Mouse (Mus musculus) heart, postnatal 4 days (tissue): ENCODE data around the gene Pheta2. TPM values are rescaled to one million over a fixed set of nuclear protein-coding genes. Genes with fewer than 3 reads are reported as not detected.

Source experiments
- DNase-seq: peaks from one replicate; pipeline ENCODE4 v3.0.0; 2021
- total RNA-seq, 2 experiments: library from RNA; stranded (reverse); gene quantifications; 2 replicates each; pipeline ENCODE4 v1.2.3; 2021

Pheta2 gene
- total RNA-seq: 1 to 10 TPM; 3.7 to 4.8 TPM

DNA sequence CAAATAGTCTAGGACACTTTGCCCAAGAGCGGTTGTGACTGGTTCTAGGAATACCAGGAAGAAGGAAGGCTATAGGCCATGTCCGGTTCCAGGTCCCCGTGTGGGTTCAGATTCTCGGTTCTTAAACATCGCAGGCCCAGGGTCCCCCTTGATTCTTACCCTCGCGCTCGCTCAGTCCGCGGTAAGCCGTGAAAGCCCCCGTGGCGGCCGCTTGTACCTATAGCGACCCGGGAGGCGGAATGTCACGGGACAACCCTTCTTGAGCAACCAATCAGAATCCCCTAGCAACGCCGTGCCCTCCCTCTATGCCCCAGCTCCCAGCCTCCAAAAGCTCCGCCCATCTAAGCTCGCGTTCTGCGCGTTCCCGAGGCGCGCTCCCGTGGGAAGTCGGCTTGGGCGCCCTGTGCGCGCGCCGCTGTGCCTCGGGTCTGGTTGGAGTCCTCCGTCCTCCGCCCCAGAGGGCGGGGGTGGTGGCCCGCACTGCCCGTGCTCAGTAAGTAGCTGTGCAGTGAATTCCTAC is at the start of gene Pheta2, which contains the start of the genes Naga and Smdt1:
Pheta2 (plus strand) TSS at position 350 of the 520 bp plus-strand sequence.
Naga (minus strand) TSS at position 333 of the 520 bp plus-strand sequence.
Smdt1 (plus strand) TSS at position 367 of the 520 bp plus-strand sequence.
- peak; percentile 98 for DNase-seq

DNA sequence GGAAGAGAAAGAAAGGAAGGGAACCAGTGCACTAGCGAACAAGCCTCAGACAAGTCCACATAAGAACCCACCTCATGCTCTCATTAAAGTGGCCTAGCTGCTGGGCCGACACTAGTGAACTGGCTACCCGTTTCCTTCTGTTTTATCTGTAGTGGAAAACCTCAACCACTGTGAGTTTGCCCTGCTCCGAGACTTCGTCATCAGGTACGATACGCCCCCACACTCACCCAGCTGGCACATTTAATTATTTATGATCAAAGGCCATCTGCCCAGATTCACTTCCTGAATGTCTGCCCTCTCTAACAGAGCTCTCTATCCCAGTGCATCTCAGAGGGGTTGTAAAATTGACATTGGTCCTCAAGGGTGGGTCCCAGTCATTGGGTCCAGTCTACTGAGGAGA is 48.5 kb upstream of the Pheta2 start:
- DNase-seq: no peak

DNA sequence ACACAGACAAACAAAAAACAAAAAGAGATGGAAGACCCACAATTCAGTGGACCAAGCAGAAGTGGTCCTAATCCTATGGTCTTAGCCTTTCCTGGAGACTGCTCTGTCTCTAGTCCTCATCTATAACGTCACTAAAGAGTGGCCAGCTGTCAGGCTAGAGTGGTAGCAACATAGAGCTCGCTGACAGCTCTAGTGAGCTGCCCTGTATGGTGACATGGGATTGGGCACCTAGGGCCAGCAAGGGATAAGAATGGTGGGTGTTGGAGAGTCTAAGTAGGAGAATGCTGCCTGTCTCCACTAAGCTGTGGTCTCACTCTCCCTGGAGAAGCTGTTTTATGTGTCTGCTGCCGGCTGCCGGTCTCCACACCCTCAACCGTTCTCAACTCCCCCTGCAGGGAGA is 45.9 kb upstream of the Pheta2 start:
- DNase-seq: no peak

GRCm38 (mm10) chr15:82293271-82293711 is 45.5 kb upstream of the Pheta2 start:
- no peak for DNase-seq

GRCm38 (mm10) chr15:82294059-82294458 is 44.7 kb upstream of the Pheta2 start:
- DNase-seq: peak; percentile 37

- DNase-seq: peak; percentile 13
Measured at GRCm38 (mm10) chr15:82298764-82299561, 39.8 kb upstream of the Pheta2 start, which contains the start of gene Wbp2nl. TSS of gene Wbp2nl (plus strand) at chr15:82298954.

DNA sequence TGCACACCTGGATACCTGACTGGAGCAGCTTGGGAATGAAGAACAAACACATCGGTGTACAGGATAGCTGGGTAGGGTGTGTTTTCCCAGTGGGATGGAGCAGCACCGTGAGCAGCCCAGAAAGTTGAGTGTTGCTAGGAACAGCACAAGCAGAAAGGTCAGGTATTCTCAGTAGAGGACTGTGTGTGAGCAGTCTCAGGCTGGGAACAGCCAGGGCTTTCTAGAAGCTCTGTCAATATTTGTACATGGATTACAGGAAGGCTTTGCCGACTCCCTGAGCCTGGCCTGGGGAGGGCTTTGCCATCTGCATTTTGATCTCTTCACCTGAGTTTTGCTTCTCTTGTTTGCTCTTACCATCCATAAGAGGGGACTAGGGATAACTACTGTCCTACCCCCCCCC is 31.6 kb upstream of the Pheta2 start:
- DNase-seq: no peak

- no peak for DNase-seq
Measured at GRCm38 (mm10) chr15:82308416-82308815, 30.3 kb upstream of the Pheta2 start.

- no peak for DNase-seq
Measured at GRCm38 (mm10) chr15:82317839-82318238, 20.9 kb upstream of the Pheta2 start.

DNA sequence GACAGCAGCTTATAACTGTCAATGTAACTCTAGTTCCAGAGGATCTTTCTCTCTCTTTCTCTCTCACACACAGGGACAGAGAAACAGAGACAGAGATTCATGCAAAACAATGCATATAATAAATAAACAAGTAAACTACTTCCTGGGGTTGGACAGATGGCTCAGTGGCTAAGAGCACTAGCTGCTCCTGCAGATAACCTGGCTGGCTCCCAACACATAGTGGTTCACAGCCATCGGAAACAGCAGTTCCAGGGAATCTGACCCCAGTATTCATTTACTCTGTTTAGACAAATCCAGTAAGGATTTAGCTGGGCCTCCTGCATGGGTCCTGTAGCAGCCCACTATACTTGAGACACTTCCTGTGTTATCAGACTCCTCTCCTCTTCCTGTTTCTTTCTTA is 19.1 kb upstream of the Pheta2 start:
- no peak for DNase-seq

- no peak for DNase-seq
Measured at GRCm38 (mm10) chr15:82322195-82322594, 16.5 kb upstream of the Pheta2 start.

GRCm38 (mm10) chr15:82325382-82325781 is 13.4 kb upstream of the Pheta2 start:
- DNase-seq: no peak

GRCm38 (mm10) chr15:82335194-82335593 is 3.5 kb upstream of the Pheta2 start:
- DNase-seq: no peak

DNA sequence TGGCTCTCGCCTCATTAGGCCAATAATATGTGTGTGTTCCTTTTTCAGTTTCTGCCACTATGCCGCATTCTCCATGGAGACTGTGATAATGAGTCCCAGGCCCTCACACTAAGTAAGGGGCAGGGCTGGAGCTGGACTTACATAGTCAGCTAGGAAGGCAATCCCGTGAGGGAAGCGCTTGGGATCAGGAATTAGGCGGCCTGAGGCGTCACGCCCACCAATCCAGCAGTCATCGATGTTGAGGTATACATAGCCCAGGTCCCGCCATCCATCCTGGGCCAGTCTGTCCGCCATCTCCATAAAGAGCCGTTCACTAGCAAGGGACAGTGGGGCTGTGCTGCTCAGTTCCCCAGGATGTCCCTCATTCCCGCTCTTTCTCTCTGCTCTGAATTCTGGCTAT is 2.1 kb upstream of the Pheta2 start:
- no peak for DNase-seq

DNA sequence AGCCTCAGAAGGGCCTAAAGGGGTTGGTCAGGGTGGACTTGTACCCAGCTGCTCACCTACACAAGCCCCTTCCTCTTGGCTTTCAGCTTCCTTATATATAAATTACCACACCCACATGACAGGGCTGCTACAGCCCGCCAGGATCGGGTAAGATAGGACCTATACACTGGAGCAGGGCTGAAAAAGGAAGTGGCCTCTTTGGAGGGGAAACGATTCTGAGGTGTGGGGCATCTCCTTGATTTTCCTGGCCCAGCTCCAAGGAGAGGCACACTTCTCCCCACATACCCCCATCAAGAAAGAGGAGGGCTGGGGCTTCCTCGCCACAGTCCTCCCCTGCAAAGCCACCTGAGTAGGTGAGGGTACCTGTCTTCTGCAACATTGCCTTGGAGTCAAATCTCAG is 867 bp upstream of the Pheta2 start:
- no peak for DNase-seq

- no peak for DNase-seq
Measured at GRCm38 (mm10) chr15:82339150-82339549, 408 bp downstream of the Pheta2 start.

DNA sequence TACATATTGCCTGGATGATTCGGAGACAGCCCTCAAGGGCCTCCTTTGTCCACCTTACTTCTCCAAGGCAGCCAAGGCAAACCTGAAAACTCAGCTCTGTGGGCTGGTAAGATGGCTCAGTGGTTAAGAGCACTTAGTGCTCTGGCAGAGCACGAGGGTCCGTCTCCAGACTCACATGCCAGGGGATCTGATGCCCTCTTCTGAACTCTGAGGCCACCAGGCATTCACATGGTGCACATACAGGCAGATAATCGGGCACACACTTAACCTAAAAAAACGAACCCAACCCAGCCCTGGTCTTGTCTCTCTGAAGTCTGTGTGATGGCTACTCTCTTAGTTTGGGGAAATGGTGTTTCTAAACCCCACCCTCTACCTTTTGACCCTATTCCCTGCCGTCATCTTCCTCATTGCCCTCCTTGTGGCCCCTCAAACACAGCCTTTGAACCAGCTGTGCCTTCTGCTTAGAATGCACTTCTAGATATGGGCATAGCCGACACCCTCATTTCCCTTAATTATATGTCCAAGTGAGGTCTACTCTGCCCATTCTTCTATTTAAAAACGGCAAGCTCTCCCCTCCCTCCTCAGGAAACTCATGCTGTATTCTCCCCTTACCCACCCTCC is 1.0 kb downstream of the Pheta2 start:
- no peak for DNase-seq

GRCm38 (mm10) chr15:82340414-82341035 is 1.8 kb downstream of the Pheta2 start:
- DNase-seq: no peak

DNA sequence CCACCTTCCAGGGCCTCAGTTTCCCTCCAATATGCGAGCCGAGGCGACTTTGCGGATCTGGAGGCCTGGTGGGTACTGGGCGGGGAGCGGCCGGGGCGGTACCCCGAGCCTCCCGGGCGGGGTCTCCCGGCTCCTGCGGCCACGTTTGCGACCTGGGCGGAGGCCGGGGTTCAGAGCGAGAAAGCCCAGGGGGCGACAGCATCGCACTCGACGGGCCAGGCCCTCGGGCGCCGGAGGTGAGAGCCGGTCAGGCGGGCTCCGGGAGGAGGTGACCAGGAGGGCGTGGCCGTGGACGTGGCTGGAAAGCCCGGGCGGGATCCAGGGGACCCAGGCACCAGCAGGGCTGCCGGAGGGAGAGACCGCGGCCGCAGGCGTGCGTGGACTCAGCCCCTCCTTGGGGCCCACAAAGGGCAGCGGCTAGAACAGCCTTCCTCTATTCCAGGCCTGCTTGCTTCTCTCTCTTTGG is 2.3 kb downstream of the Pheta2 start:
- peak; percentile 71 for DNase-seq

GRCm38 (mm10) chr15:82341675-82342542 is 3.2 kb downstream of the Pheta2 start:
- DNase-seq: no peak

DNA sequence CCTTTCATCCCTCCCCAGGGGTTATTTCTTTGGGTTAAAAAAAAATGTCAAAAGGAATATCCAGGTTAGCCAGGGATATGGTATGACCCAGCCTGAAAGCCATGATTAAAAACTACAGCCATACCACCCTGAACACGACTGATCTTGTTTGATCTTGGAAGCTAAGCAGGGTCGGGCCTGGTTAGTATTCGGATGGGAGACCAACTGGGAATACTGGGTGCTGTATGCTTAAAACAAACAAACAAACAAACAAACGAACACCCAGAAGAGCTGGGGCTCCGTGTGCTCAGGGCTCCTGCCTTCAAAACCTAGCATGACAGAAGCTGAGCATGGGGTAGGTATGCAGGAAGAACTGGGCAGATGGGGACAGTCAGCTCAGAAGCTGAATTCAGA is 3.8 kb downstream of the Pheta2 start:
- DNase-seq: no peak
